Mouse (Mus musculus): ENCODE data around the gene Wwox.
A peak's percentile ranks its signal among the peaks of the same experiment; 100 is the strongest.

Gene Wwox

GRCm38 (mm10) chr8:115136888-115137287 is 697.4 kb downstream of the Wwox start:
- DNase-seq = no peak

- no peak for DNase-seq
These were observed 702.2 kb downstream of the Wwox start for GRCm38 (mm10) chr8:115141614-115142013.

- no peak for DNase-seq
These were observed 704.3 kb downstream of the Wwox start for GRCm38 (mm10) chr8:115143530-115144320.

- DNase-seq = peak; percentile 15
These were observed 707.6 kb downstream of the Wwox start for GRCm38 (mm10) chr8:115147006-115147405.

GRCm38 (mm10) chr8:115150446-115151109 is 711.1 kb downstream of the Wwox start:
- no peak for DNase-seq

GRCm38 (mm10) chr8:115151416-115151815 is 712.0 kb downstream of the Wwox start:
- DNase-seq = no peak

GRCm38 (mm10) chr8:115154096-115154495 is 714.6 kb downstream of the Wwox start:
- DNase-seq = no peak

- no peak for DNase-seq
These were observed 716.7 kb downstream of the Wwox start for GRCm38 (mm10) chr8:115156142-115156541.

- no peak for DNase-seq
These were observed 718.7 kb downstream of the Wwox start for GRCm38 (mm10) chr8:115157977-115158720.

GRCm38 (mm10) chr8:115158721-115159111 is 719.3 kb downstream of the Wwox start:
- DNase-seq = no peak

GRCm38 (mm10) chr8:115159208-115159607 is 719.8 kb downstream of the Wwox start:
- DNase-seq = peak; percentile 25

- DNase-seq = peak; percentile 20
These were observed 720.4 kb downstream of the Wwox start for GRCm38 (mm10) chr8:115159711-115160374.

- no peak for DNase-seq
These were observed 721.0 kb downstream of the Wwox start for GRCm38 (mm10) chr8:115160407-115160806.

- no peak for DNase-seq
These were observed 722.1 kb downstream of the Wwox start for GRCm38 (mm10) chr8:115161520-115161919.

- DNase-seq = no peak
These were observed 725.4 kb downstream of the Wwox start for GRCm38 (mm10) chr8:115164872-115165271.

GRCm38 (mm10) chr8:115173634-115174081 is 734.2 kb downstream of the Wwox start:
- DNase-seq = no peak

- no peak for DNase-seq
These were observed 746.0 kb downstream of the Wwox start for GRCm38 (mm10) chr8:115185431-115185964.

- no peak for DNase-seq
These were observed 746.8 kb downstream of the Wwox start for GRCm38 (mm10) chr8:115186121-115186811.

GRCm38 (mm10) chr8:115186882-115187281 is 747.4 kb downstream of the Wwox start:
- DNase-seq = no peak

- DNase-seq = no peak
These were observed 749.0 kb downstream of the Wwox start for GRCm38 (mm10) chr8:115188446-115188845.

GRCm38 (mm10) chr8:115189836-115190235 is 750.4 kb downstream of the Wwox start:
- no peak for DNase-seq

GRCm38 (mm10) chr8:115193767-115194166 is 754.3 kb downstream of the Wwox start:
- no peak for DNase-seq
